Mouse (Mus musculus) hindbrain, embryonic 15.5 days (tissue): Measurements from ENCODE around the gene Cps1. TPM values are rescaled to one million over a fixed set of nuclear protein-coding genes. Genes with fewer than 3 reads are reported as not detected.

Source experiments
- ATAC-seq: fragments of 200-750 bp; cut with Nextera tagmentation; 2 replicates; pipeline ENCODE4 v1.8.0; 2017; ENCODE audit warnings: low read depth, moderate number of reproducible peaks, moderate TSS enrichment; ENCODE audit not compliant: low FRiP score
- H3K27ac ChIP-seq: fragments of 300-500 bp; sonication (generic); replicated peaks from 2 replicates; pipeline ENCODE4 v1.5.1; 2015; ENCODE audit warnings: mild to moderate bottlenecking, inconsistent platforms
- H3K27me3 ChIP-seq: fragments of 300-500 bp; sonication (generic); 2 replicates; pipeline ENCODE4 v1.6.1; 2015; ENCODE audit warnings: control low read depth, inconsistent platforms
- H3K36me3 ChIP-seq: fragments of 300-500 bp; sonication (generic); 2 replicates; pipeline ENCODE4 v1.6.1; 2015; ENCODE audit warnings: control low read depth, inconsistent platforms
- H3K4me1 ChIP-seq: fragments of 300-500 bp; sonication (generic); replicated peaks from 2 replicates; pipeline ENCODE4 v1.6.1; 2015; ENCODE audit warnings: control low read depth, inconsistent platforms
- H3K4me2 ChIP-seq: fragments of 300-500 bp; sonication (generic); 2 replicates; pipeline ENCODE4 v1.6.1; 2015; ENCODE audit warnings: moderate library complexity, mild to moderate bottlenecking, inconsistent platforms
- H3K4me3 ChIP-seq: fragments of 300-500 bp; sonication (generic); 2 replicates; pipeline ENCODE4 v1.5.1; 2015; ENCODE audit warnings: mild to moderate bottlenecking, inconsistent platforms
- H3K9ac ChIP-seq: fragments of 300-500 bp; sonication (generic); 2 replicates; pipeline ENCODE4 v1.6.1; 2015; ENCODE audit warnings: inconsistent platforms
- H3K9me3 ChIP-seq: fragments of 300-500 bp; sonication (generic); 2 replicates; pipeline ENCODE4 v1.6.1; 2016; ENCODE audit warnings: control low read depth, inconsistent platforms
- WGBS: fragments of 180-500 bp; shearing (Covaris S2); methylation state at CpG from one replicate; pipeline ENCODE4 v1.1.7; 2015; 5-methylcytosine and 5-hydroxymethylcytosine counted together
- polyA plus RNA-seq: library from polyadenylated mRNA; unstranded; fragments of >200 nt; fragmentation: Nextera tagmentation; extraction: Ambion mirVana; gene quantifications from 2 replicates; pipeline ENCODE4 v1.2.1, GENCODE M21; 2015

The Cps1 gene
- 0.27 and 0.34 TPM in 2 replicates for polyA plus RNA-seq

DNA sequence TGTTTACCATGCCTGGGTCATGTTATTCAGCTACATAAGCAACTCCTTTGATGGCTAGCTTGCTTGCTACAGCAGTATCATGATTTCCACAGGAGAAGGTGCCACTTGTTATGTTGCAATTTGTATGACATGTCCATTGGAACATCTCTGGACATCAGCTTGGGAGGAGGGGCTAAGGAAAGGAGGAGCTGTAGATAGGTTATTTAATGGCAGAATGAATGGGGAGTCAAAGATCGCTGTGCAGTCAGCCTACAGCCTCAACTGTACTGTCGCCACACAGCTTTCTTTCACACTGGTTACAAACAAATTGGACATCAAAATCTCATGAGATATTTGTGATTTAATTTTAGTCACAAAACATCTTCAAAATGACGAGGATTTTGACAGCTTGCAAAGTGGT lies at the start of gene Cps1:
TSS of gene Cps1 (plus strand) at position 230 of the 400 bp plus-strand sequence.
- Histone ChIP-seq H3K9me3 (no peaks in the 10 kb centered on the region), H3K27me3 (no peaks in the 10 kb centered on the region), H3K4me1 (no peaks in the 10 kb centered on the region), H3K27ac (no peak within 1 kb of the TSS), H3K4me3 (no peak within 1 kb of the TSS), H3K9ac (no peak within 1 kb of the TSS), H3K36me3 (no peaks in the 10 kb centered on the region), H3K4me2 (no peak within 1 kb of the TSS)
- no peak for ATAC-seq
- WGBS = 89% methylated on average over 3 of the region's 3 CpGs

DNA sequence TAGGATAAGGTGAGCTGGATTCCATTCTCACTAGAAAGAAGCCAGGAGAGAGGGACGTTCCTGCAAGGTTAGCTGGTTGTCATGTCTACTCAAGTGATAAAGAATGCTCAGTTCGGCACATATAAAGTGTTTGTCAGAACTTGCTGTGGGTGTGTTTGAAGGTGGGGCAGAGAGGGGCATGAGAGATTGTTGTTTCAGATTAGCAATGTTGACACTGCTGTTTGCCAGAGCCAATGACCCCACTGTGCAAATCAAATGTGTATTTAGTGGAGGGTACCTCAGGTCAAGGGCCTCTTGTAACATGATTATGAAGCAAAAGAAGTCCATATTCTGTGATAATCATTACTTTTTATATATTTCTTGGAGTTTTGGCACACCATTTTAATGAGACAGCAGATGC lies 45.1 kb upstream of the Cps1 start:
- H3K27ac ChIP-seq = no peak overlapping the region
- no peaks in the 10 kb centered on the region for H3K4me1 ChIP-seq
- no peak overlapping the region for H3K4me2 ChIP-seq
- no peaks in the 10 kb centered on the region for H3K27me3 ChIP-seq
- no peak for ATAC-seq
- no peak overlapping the region for H3K4me3 ChIP-seq
- no peaks in the 10 kb centered on the region for H3K36me3 ChIP-seq
- 79% methylated on average over 2 of the region's 2 CpGs for WGBS
- H3K9ac ChIP-seq = no peak overlapping the region
- no peaks in the 10 kb centered on the region for H3K9me3 ChIP-seq

DNA sequence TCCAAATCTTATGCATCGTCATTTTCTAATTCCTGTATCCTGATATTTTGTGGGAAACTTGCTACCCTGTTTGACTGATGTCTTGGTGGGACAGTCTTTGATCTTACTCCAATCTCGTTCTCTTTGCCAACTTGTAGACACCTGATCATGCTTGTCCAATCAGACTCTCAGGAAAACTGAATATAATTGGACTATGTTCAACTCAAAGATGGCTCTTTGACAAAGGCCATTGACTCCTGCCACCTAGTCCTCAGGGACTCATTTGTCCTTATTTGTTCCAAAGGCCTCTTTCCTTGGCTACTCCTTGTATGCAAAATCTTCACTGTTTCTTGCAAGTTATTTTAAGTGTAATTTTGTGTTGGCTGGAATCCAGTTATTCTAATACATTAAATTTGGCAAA lies 44.2 kb upstream of the Cps1 start:
- no peak overlapping the region for H3K4me3 ChIP-seq
- 83% methylated on average over 2 of the region's 2 CpGs for WGBS
- no peak overlapping the region for H3K4me2 ChIP-seq
- H3K9me3 ChIP-seq = no peaks in the 10 kb centered on the region
- ATAC-seq = no peak
- H3K36me3 ChIP-seq = no peaks in the 10 kb centered on the region
- H3K9ac ChIP-seq = no peak overlapping the region
- H3K27ac ChIP-seq = no peak overlapping the region
- no peaks in the 10 kb centered on the region for H3K4me1 ChIP-seq
- H3K27me3 ChIP-seq = no peaks in the 10 kb centered on the region

DNA sequence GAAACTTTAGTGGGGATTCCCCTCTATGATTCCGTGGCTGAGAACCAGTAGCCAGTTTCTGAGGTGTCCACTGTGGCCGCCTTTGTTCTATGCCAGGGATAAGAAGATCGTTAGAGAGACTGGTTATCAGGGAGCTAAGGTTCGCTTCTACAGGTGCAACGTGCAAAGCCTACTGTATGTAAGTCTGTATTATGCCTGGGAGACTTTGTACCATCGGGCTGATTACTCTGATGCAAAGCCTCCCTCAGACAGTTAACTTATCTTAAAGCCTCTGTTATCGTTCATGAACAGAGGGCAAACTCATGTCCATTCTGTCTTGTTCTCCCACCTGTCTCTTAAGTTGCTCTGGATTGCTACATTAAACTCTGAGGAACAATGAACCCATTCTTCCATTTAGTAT lies 43.7 kb upstream of the Cps1 start:
- ATAC-seq = no peak
- no peak overlapping the region for H3K4me3 ChIP-seq
- H3K27me3 ChIP-seq = no peaks in the 10 kb centered on the region
- WGBS = 93% methylated on average over 7 of the region's 7 CpGs
- H3K36me3 ChIP-seq = no peaks in the 10 kb centered on the region
- no peaks in the 10 kb centered on the region for H3K4me1 ChIP-seq
- H3K9ac ChIP-seq = no peak overlapping the region
- no peak overlapping the region for H3K27ac ChIP-seq
- no peaks in the 10 kb centered on the region for H3K9me3 ChIP-seq
- no peak overlapping the region for H3K4me2 ChIP-seq

DNA sequence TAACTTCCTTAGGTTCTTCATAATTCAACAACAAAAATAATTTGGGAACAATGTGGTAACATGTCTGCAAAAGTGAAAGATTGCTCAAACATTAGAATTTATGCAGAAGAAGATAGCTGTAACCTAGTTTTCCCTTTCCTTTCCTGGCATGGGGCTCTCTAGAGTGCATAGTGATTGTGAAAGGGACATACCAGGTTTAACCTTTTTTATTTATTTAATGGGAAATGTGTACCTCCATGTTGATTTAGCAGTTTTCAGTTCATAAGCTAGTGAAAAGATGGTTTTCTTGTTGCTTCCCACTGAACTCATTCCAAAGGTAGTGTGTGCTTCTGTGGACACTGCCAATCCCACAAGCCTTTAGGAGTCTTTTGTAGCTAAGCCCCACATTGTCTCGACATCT lies 30.4 kb upstream of the Cps1 start:
- WGBS = 83% methylated on average over 1 of the region's 1 CpGs
- no peaks in the 10 kb centered on the region for H3K36me3 ChIP-seq
- no peak overlapping the region for H3K4me3 ChIP-seq
- H3K9me3 ChIP-seq = no peaks in the 10 kb centered on the region
- no peak overlapping the region for H3K27ac ChIP-seq
- H3K9ac ChIP-seq = no peak overlapping the region
- H3K27me3 ChIP-seq = no peaks in the 10 kb centered on the region
- no peak for ATAC-seq
- H3K4me2 ChIP-seq = no peak overlapping the region
- no peaks in the 10 kb centered on the region for H3K4me1 ChIP-seq

DNA sequence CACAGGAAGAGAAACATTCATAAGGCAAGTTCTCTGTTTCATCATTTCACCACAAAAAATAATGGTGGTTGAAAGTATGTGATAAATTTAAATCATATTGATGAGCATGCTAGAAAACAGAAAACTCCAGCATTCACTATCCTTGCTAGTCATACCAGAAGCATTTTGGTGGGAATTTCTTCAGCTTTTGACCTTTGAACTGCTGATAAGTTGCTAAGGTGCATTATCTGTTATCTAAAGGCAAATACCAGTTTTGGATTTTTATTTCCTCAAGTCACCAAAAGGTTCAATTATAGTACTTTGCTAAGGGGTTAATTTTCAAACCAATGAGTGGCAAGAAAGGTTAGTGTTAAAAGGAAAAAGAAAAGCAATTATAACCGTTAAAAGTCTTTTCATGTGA lies 23.6 kb upstream of the Cps1 start:
- no peak overlapping the region for H3K27ac ChIP-seq
- H3K4me2 ChIP-seq = no peak overlapping the region
- 93% methylated on average over 1 of the region's 1 CpGs for WGBS
- H3K36me3 ChIP-seq = no peaks in the 10 kb centered on the region
- no peaks in the 10 kb centered on the region for H3K9me3 ChIP-seq
- no peaks in the 10 kb centered on the region for H3K4me1 ChIP-seq
- H3K9ac ChIP-seq = no peak overlapping the region
- ATAC-seq = no peak
- no peaks in the 10 kb centered on the region for H3K27me3 ChIP-seq
- no peak overlapping the region for H3K4me3 ChIP-seq

DNA sequence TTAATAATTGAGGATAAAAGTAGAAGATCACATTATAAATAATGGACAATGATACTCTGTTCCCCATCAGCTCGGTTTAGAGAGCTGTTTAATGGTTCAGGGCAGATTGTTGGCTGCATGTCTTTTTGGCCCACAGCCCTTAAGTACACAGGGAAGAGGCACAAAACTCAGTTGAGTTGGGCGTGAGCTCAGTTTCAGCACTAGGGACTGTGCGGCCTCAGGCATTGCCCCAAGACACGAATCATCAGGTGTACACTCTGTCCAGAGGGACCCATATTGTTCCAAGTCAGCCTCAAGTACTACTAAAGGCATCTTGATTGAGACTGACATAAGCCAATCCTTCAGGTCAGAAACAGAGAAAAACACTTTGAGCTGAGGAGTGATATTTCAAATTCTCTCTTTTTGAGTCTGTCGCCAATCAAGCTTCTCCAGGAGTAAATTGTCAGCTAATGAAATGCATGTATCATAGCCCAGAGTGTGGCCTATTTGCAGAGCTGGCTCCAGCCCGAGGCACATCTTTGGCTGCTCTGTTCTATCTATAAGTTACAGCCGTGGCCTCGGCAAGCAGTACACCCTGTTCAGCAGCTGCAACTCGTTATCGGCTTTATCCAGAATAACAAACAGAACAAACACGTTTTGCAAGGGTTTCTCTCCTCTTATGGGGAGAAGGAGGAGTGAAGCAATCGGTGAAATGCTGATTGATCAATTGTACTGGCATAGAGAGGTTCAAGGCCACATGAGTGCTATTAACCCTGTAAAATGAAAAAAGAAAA lies 19.2 kb upstream of the Cps1 start:
- H3K9me3 ChIP-seq = no peaks in the 10 kb centered on the region
- H3K36me3 ChIP-seq = no peaks in the 10 kb centered on the region
- no peak overlapping the region for H3K4me2 ChIP-seq
- 75% methylated on average over 12 of the region's 12 CpGs for WGBS
- no peak overlapping the region for H3K9ac ChIP-seq
- H3K4me3 ChIP-seq = no peak overlapping the region
- H3K27me3 ChIP-seq = no peaks in the 10 kb centered on the region
- no peak for ATAC-seq
- no peaks in the 10 kb centered on the region for H3K4me1 ChIP-seq
- H3K27ac ChIP-seq = no peak overlapping the region

DNA sequence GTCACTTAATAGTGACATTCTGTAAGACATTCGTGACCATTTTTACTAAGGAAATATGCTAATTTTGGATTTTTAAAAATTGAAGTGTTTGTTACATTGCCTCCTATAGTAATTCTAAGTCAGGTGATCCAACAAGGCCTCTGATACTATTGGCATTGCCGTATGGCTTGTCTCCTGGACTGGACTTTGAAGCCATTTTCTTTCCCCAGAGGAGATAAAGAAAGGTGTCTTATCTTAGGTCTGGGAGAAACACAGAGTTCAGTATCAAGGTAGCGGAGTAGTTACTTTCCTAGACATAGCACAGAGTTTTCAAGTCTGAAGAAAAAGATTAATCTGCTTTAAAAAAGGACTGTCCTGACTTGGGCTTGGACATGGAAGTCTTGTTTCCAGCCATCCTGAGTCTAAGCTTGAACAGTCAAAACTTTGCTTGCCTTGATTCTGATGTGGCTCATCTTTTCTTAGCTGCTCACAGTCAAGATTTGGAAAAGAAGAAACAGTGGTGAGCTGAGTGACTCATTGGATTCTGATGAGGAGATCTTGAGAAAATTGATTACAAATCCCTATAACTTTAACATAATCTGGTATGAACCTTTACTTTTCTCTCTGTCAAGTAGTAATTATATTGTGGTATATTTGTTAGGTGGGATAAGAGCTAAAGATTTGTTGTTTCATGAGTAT lies 11.1 kb upstream of the Cps1 start:
- no peaks in the 10 kb centered on the region for H3K36me3 ChIP-seq
- no peak overlapping the region for H3K9ac ChIP-seq
- ATAC-seq = no peak
- H3K27me3 ChIP-seq = no peaks in the 10 kb centered on the region
- H3K27ac ChIP-seq = no peak overlapping the region
- 92% methylated on average over 3 of the region's 3 CpGs for WGBS
- H3K4me1 ChIP-seq = no peaks in the 10 kb centered on the region
- no peaks in the 10 kb centered on the region for H3K9me3 ChIP-seq
- H3K4me3 ChIP-seq = no peak overlapping the region
- no peak overlapping the region for H3K4me2 ChIP-seq

DNA sequence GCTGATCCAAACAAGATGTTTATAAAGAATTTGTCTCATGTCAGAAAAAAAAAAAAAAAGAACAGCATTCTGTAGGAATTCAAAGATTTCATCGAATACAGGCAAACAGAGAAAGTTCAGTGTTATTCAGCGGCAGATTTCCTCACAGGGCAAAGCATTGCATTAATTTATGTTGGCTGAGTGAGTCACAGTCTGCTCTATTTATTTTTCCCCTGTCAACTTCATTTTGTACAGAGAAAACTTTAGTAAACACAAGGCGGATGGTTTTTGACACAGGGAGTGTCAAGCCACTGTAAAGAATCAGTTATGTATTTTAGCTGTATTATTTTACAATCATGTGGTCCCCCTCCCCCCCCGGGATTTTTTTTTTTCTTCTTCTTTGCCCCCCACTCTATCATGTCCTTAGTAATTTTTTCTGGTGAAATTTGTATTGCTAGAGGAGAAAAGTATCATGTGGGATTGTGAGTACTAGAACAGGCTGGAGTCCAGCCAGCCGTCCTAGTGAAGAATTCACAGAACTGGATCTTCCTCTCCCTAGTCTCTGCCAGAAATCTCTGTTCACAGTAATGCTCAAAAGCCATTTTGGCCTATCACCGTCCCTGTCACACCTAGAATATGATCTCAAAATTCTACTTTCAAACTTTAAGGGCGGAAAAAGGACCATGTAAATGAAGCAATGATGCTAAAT lies 9.3 kb upstream of the Cps1 start:
- no peak overlapping the region for H3K27ac ChIP-seq
- ATAC-seq = no peak
- WGBS = 80% methylated on average over 7 of the region's 7 CpGs

DNA sequence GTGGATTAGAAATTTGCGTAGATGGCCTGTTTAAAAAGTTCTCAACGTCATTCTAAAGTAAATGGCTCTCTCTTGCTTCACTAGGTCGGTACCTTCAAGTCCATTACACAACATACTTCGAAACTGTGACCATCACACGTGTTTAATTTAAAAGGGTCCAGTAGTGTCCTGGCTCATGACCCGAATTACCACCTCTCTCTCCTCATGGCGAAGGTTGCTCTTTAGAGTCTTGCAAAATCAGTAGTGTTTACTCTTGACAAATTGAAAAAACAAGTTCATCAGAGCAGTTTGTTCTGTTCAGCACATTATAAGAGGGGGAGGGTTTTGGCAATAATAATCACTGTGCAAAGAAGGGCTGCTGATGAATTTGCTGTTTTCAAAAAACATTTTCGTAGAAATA lies 6.3 kb upstream of the Cps1 start:
- no peak overlapping the region for H3K9ac ChIP-seq
- no peak overlapping the region for H3K27ac ChIP-seq
- H3K4me2 ChIP-seq = no peak overlapping the region
- H3K4me3 ChIP-seq = no peak overlapping the region
- H3K4me1 ChIP-seq = no peaks in the 10 kb centered on the region
- WGBS = 90% methylated on average over 8 of the region's 8 CpGs
- H3K36me3 ChIP-seq = no peaks in the 10 kb centered on the region
- no peaks in the 10 kb centered on the region for H3K27me3 ChIP-seq
- no peak for ATAC-seq
- no peaks in the 10 kb centered on the region for H3K9me3 ChIP-seq

More for the DNA sequence above, 9.3 kb upstream of the Cps1 start:
- Histone ChIP-seq H3K4me2 (no peak overlapping the region), H3K9ac (no peak overlapping the region), H3K36me3 (no peaks in the 10 kb centered on the region), H3K4me1 (no peaks in the 10 kb centered on the region), H3K9me3 (no peaks in the 10 kb centered on the region), H3K27me3 (no peaks in the 10 kb centered on the region), H3K4me3 (no peak overlapping the region)

DNA sequence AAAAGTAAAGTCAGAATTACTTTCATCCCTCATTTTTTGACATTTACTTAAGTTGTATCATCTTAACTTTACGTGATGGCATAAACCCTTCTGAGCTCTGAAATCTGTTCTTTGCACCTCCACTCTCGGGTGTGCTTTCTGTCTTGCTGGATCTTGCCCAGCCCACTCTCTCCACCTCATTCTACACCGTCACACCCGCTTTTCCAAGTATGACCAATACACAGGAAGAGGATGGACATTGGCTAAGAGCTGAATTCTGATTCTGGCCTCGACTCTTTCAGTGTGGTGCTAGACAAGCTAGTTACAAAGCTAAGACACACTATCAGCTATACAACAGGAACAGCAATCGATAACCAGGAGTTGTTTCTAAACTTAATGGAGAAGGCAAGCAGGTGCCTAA lies 5.0 kb upstream of the Cps1 start:
- Histone ChIP-seq H3K27me3 (no peaks in the 10 kb centered on the region), H3K4me2 (no peak overlapping the region), H3K27ac (no peak overlapping the region), H3K9ac (no peak overlapping the region), H3K4me3 (no peak overlapping the region), H3K36me3 (no peaks in the 10 kb centered on the region), H3K4me1 (no peaks in the 10 kb centered on the region), H3K9me3 (no peaks in the 10 kb centered on the region)
- no peak for ATAC-seq
- 93% methylated on average over 6 of the region's 6 CpGs for WGBS

DNA sequence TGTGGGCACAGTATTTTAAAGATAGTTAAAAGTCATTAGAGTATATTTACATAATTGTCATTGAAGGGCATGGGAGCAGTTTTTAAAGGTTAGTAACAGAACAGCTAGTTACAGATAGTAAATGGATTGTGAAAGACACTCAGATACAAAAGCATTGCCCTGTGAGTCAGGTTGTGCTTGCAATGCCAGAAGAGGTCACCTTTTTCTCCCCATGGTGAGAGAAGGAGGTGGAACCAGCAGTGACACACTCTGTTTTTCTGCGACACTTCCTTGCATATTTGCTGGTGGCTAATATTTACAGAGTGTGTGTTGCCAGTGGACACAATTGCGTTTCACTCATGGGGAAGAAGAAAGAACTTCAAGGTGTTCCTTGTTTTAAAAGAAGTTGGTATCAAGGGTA lies 2.6 kb downstream of the Cps1 start:
- Histone ChIP-seq H3K4me3 (no peak overlapping the region), H3K36me3 (no peaks in the 10 kb centered on the region), H3K4me2 (no peak overlapping the region), H3K4me1 (no peaks in the 10 kb centered on the region), H3K27me3 (no peaks in the 10 kb centered on the region), H3K9ac (no peak overlapping the region), H3K27ac (no peak overlapping the region), H3K9me3 (no peaks in the 10 kb centered on the region)
- WGBS = 86% methylated on average over 2 of the region's 2 CpGs
- no peak for ATAC-seq
